Mouse (Mus musculus) lung, embryonic 14.5 days (tissue): Measurements from ENCODE around the gene Sema3c. TPM values are rescaled to one million over a fixed set of nuclear protein-coding genes. Genes with fewer than 3 reads are reported as not detected.

ENCODE experiments used
- ATAC-seq: fragments of 200-750 bp; cut with Nextera tagmentation; 2 replicates; pipeline ENCODE4 v1.8.0; 2017; ENCODE audit warnings: mild to moderate bottlenecking, moderate TSS enrichment, moderate library complexity; ENCODE audit not compliant: insufficient read depth
- DNase-seq: peaks from one replicate; pipeline ENCODE4 v3.0.0-alpha.2; 2015
- H3K27ac ChIP-seq: fragments of 300-500 bp; sonication (generic); 2 replicates; pipeline ENCODE4 v1.5.1; 2014; ENCODE audit warnings: low read depth, mild to moderate bottlenecking, moderate library complexity
- H3K27me3 ChIP-seq: fragments of 300-500 bp; sonication (generic); 2 replicates; pipeline ENCODE4 v1.6.1; 2014; ENCODE audit warnings: low read length, control low read depth; ENCODE audit not compliant: insufficient read depth
- H3K36me3 ChIP-seq: fragments of 300-500 bp; sonication (generic); 2 replicates; pipeline ENCODE4 v1.6.1; 2014; ENCODE audit warnings: control low read depth; ENCODE audit not compliant: insufficient read depth
- H3K4me1 ChIP-seq: fragments of 300-500 bp; sonication (generic); 2 replicates; pipeline ENCODE4 v1.6.1; 2014; ENCODE audit warnings: antibody characterized with exemption, control low read depth; ENCODE audit not compliant: insufficient read depth
- H3K4me2 ChIP-seq: fragments of 300-500 bp; sonication (generic); 2 replicates; pipeline ENCODE4 v1.6.1; 2014; ENCODE audit warnings: mild to moderate bottlenecking
- H3K4me3 ChIP-seq: fragments of 300-500 bp; sonication (generic); 2 replicates; pipeline ENCODE4 v1.5.1; 2014; ENCODE audit warnings: low read depth, low read length
- H3K9ac ChIP-seq: fragments of 300-500 bp; sonication (generic); 2 replicates; pipeline ENCODE4 v1.6.1; 2014
- H3K9me3 ChIP-seq: fragments of 300-500 bp; sonication (generic); 2 replicates; pipeline ENCODE4 v1.6.1; 2016; ENCODE audit warnings: low read depth, low read length, control low read depth
- CTCF ChIP-seq: IDR thresholded peaks from 2 replicates; pipeline ENCODE4 v1.5.1; 2016; ENCODE audit warnings: antibody characterized with exemption, low read depth
- WGBS: fragments of 180-500 bp; shearing (Covaris S2); extraction: QIAGEN DNeasy Blood & Tissue Kit; methylation state at CpG from one replicate; pipeline ENCODE4 v1.1.7; 2014; 5-methylcytosine and 5-hydroxymethylcytosine counted together
- polyA plus RNA-seq: library from polyadenylated mRNA; unstranded; fragments of >200 nt; fragmentation: Nextera tagmentation; extraction: Ambion mirVana; gene quantifications from 2 replicates; pipeline ENCODE4 v1.2.1, GENCODE M21; 2014

Gene Sema3c
- polyA plus RNA-seq, 1 experiment from 2014 or later, result 31.3 TPM

GRCm38 (mm10) chr5:17728047-17728446 lies 154.0 kb downstream of the Sema3c start:
- 50% methylated on average over 5 of the region's 5 CpGs for WGBS
- no peak overlapping the region for H3K4me3 ChIP-seq
- H3K4me1 ChIP-seq, result 0 out of 2 replicates have a peak, but pooled peaks cover 3% of the 10 kb centered on the region
- no peaks in the 10 kb centered on the region for H3K36me3 ChIP-seq
- ATAC-seq (no peak), DNase-seq (no peak)
- H3K4me2 ChIP-seq, result no peak overlapping the region
- no peak for TF ChIP-seq CTCF
- no peaks in the 10 kb centered on the region for H3K9me3 ChIP-seq
- no peak overlapping the region for H3K27ac ChIP-seq
- H3K9ac ChIP-seq, result no peak overlapping the region
- no peaks in the 10 kb centered on the region for H3K27me3 ChIP-seq

DNA sequence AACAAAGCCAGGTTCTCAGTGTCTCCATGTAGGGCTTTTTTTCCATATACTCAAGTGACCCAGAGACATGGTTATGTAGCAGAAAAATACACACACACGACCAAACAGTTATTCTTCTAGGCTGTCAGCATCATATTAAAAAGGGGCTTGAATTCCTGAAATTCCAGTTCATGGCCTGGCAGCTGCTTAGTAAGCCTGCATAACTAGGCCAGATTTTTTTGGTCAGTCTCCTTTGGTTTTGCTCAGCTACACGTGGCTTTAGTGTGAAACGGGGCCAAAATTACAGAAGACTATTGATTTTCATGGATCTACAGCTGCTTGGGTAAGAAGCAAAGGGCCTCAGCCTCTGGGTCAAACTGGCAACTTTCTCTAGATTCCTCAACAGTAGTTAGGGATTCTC lies 165.7 kb downstream of the Sema3c start:
- Histone ChIP-seq H3K36me3 (no peaks in the 10 kb centered on the region), H3K4me3 (no peak overlapping the region), H3K4me1 (no peaks in the 10 kb centered on the region), H3K9ac (no peak overlapping the region), H3K27ac (no peak overlapping the region), H3K27me3 (no peaks in the 10 kb centered on the region), H3K9me3 (no peaks in the 10 kb centered on the region), H3K4me2 (no peak overlapping the region)
- TF ChIP-seq CTCF, result no peak
- WGBS, result 21% methylated on average over 3 of the region's 3 CpGs
- ATAC-seq (no peak), DNase-seq (peak; percentile 38)

GRCm38 (mm10) chr5:17746520-17746919 lies 172.4 kb downstream of the Sema3c start:
- H3K4me3 ChIP-seq, result no peak overlapping the region
- ATAC-seq (peak; percentile 35; the same call in 1 of the 2 replicates), DNase-seq (peak; percentile 22)
- H3K27me3 ChIP-seq, result no peaks in the 10 kb centered on the region
- no peak overlapping the region for H3K4me2 ChIP-seq
- H3K27ac ChIP-seq, result no peak overlapping the region
- no peak for TF ChIP-seq CTCF
- no peak overlapping the region for H3K9ac ChIP-seq
- H3K4me1 ChIP-seq, result no peaks in the 10 kb centered on the region
- no peaks in the 10 kb centered on the region for H3K36me3 ChIP-seq
- H3K9me3 ChIP-seq, result no peaks in the 10 kb centered on the region

GRCm38 (mm10) chr5:17747143-17747542 lies 173.1 kb downstream of the Sema3c start:
- H3K27ac ChIP-seq, result no peak overlapping the region
- peak; percentile 18 for DNase-seq
- 27% methylated on average over 5 of the region's 5 CpGs for WGBS

DNA sequence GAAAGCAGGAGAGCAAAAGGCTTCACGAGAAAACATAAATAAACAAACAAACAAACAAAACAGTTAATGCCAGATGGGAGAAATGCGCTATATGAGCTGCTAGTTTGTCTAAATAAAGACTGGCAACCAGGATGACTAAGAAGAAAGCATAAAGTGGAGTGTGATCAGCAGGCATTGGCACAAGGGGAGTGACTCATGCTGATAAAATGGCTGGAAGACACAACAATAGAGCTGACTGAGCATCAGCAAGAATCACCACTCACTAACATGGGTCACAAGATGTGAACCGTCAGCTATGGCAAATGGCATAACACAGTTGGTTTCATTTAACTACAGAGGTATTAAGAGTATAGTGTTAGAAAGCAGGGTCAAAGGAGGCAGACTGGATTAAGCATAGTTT lies 174.2 kb downstream of the Sema3c start:
- H3K9ac ChIP-seq, result no peak overlapping the region
- H3K4me1 ChIP-seq, result no peaks in the 10 kb centered on the region
- ATAC-seq (no peak), DNase-seq (no peak)
- WGBS, result 69% methylated on average over 3 of the region's 3 CpGs
- no peak for TF ChIP-seq CTCF
- H3K27ac ChIP-seq, result no peak overlapping the region
- H3K9me3 ChIP-seq, result no peaks in the 10 kb centered on the region
- no peaks in the 10 kb centered on the region for H3K36me3 ChIP-seq
- no peak overlapping the region for H3K4me3 ChIP-seq
- H3K27me3 ChIP-seq, result no peaks in the 10 kb centered on the region
- no peak overlapping the region for H3K4me2 ChIP-seq

More at GRCm38 (mm10) chr5:17747143-17747542, 173.1 kb downstream of the Sema3c start:
- Histone ChIP-seq H3K4me2 (no peak overlapping the region), H3K27me3 (no peaks in the 10 kb centered on the region), H3K4me3 (no peak overlapping the region), H3K4me1 (no peaks in the 10 kb centered on the region), H3K9me3 (no peaks in the 10 kb centered on the region), H3K36me3 (no peaks in the 10 kb centered on the region), H3K9ac (no peak overlapping the region)
- no peak for TF ChIP-seq CTCF
- no peak for ATAC-seq

- Histone ChIP-seq H3K4me2 (no peak overlapping the region), H3K27ac (no peak overlapping the region), H3K9me3 (no peaks in the 10 kb centered on the region), H3K9ac (no peak overlapping the region), H3K4me3 (no peak overlapping the region), H3K4me1 (no peaks in the 10 kb centered on the region), H3K36me3 (no peaks in the 10 kb centered on the region), H3K27me3 (no peaks in the 10 kb centered on the region)
- DNase-seq, result no peak
- no peak for TF ChIP-seq CTCF
- no peak for ATAC-seq
- WGBS, result 76% methylated on average over 7 of the region's 7 CpGs
These were observed 179.5 kb downstream of the Sema3c start for GRCm38 (mm10) chr5:17753471-17754005.

DNA sequence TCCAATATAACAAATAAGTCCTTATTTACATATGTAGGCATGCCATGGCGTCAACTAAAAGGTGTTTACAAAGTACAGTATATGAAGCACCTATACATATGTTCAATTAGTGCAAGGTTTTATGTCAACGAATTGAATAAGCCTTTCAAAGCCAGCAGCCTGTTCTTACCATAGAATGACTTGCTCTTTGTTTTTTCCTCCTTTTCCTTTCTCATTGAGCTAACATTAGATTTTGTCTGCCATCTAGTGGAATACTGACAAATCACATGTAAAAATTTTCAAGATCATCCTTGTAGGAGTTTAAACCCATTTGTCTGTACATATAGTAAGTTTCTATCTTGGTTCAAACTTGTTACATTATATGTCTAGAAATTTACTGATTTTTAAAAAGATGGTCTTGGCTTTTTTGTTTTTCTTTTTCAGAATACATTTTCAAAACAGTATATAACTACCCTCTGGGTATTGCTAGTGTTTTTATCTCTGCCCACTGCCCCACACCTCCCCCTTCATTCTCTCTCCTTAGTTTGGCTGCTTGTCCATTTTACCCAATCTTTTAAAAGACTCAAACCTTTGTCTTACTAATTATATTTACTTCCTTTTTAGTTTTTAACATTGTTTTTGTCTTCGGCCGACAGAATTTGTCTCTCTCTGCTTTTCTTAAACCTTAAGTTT lies 192.1 kb downstream of the Sema3c start:
- Histone ChIP-seq H3K27ac (no peak overlapping the region), H3K4me1 (no peaks in the 10 kb centered on the region), H3K27me3 (no peaks in the 10 kb centered on the region), H3K9ac (no peak overlapping the region), H3K36me3 (no peaks in the 10 kb centered on the region), H3K9me3 (no peaks in the 10 kb centered on the region), H3K4me2 (no peak overlapping the region), H3K4me3 (no peak overlapping the region)
- peak; percentile 89 for DNase-seq
- ATAC-seq, result no peak
- TF ChIP-seq CTCF, result peak; percentile 71
- WGBS, result 57% methylated on average over 4 of the region's 4 CpGs
